Mouse (Mus musculus) gastrocnemius, postnatal 25 days (tissue): ENCODE data around the gene Pelp1. TPM values are rescaled to one million over a fixed set of nuclear protein-coding genes. Genes with fewer than 3 reads are reported as not detected.

ENCODE experiments used
- DNase-seq: peaks from one replicate; pipeline ENCODE4 v3.0.0; 2022
- long read RNA-seq, 2 experiments: library from polyadenylated mRNA; stranded (forward); transcript quantifications; one replicate each; pipeline ENCODE4 v2.0.0; 2021
- total RNA-seq, 2 experiments: library from RNA; stranded (reverse); gene quantifications; 1 replicate in 1 of 2; 2 replicates in 1 of 2; pipeline ENCODE4 v1.2.3; 2021

Pelp1 gene
- 10 to 100 TPM; 15.5 to 18.5 TPM for total RNA-seq
- long read RNA-seq, experiment 1, partial matches to known transcripts, result 10 of 14 reads
- long read RNA-seq, experiment 1, other reads (novel, unspliced or antisense), result 0 of 14 reads
- long read RNA-seq, experiment 2, transcript Pelp1-201 (17 exons, 3,435 nt), result major isoform, 5 of 12 reads
- long read RNA-seq, experiment 2, partial matches to known transcripts, result 5 of 12 reads
- long read RNA-seq, experiment 2, other reads (novel, unspliced or antisense), result 1 of 12 reads

GRCm38 (mm10) chr11:70409594-70410296, at the start of gene Pelp1:
Gene Pelp1 (minus strand): TSS chr11:70410031.
- peak; percentile 81 for DNase-seq

- no peak for DNase-seq
These were observed 49.1 kb upstream of the Pelp1 start, which contains the start of gene Zmynd15 for GRCm38 (mm10) chr11:70458688-70459600. Gene Zmynd15 (plus strand): TSS chr11:70459433.

- no peak for DNase-seq
These were observed 43.6 kb upstream of the Pelp1 start for GRCm38 (mm10) chr11:70453261-70454044.

GRCm38 (mm10) chr11:70451797-70452498, 42.1 kb upstream of the Pelp1 start, which contains the start of gene Med11:
Gene Med11 (plus strand): TSS chr11:70451919.
- DNase-seq, result peak; percentile 96

- DNase-seq, result no peak
These were observed 41.1 kb upstream of the Pelp1 start for GRCm38 (mm10) chr11:70450926-70451325.

GRCm38 (mm10) chr11:70447373-70447772, 37.5 kb upstream of the Pelp1 start:
- DNase-seq, result no peak

- no peak for DNase-seq
These were observed 36.9 kb upstream of the Pelp1 start for GRCm38 (mm10) chr11:70446756-70447155.

GRCm38 (mm10) chr11:70444667-70445066, 34.8 kb upstream of the Pelp1 start:
- DNase-seq, result no peak

GRCm38 (mm10) chr11:70443964-70444363, 34.1 kb upstream of the Pelp1 start:
- no peak for DNase-seq

GRCm38 (mm10) chr11:70441882-70442281, 32.1 kb upstream of the Pelp1 start:
- no peak for DNase-seq

GRCm38 (mm10) chr11:70440637-70441036, 30.8 kb upstream of the Pelp1 start:
- DNase-seq, result no peak

- no peak for DNase-seq
These were observed 29.0 kb upstream of the Pelp1 start for GRCm38 (mm10) chr11:70438728-70439374.

- no peak for DNase-seq
These were observed 27.6 kb upstream of the Pelp1 start for GRCm38 (mm10) chr11:70437426-70437825.

GRCm38 (mm10) chr11:70435476-70435875, 25.6 kb upstream of the Pelp1 start:
- no peak for DNase-seq

GRCm38 (mm10) chr11:70433951-70434350, 24.1 kb upstream of the Pelp1 start:
- no peak for DNase-seq

GRCm38 (mm10) chr11:70433569-70433943, 23.7 kb upstream of the Pelp1 start:
- DNase-seq, result no peak

GRCm38 (mm10) chr11:70432895-70433568, 23.2 kb upstream of the Pelp1 start:
- no peak for DNase-seq

- peak; percentile 98 for DNase-seq
These were observed 22.4 kb upstream of the Pelp1 start, which contains the start of gene Arrb2 for GRCm38 (mm10) chr11:70432048-70432894. Gene Arrb2 (plus strand): TSS chr11:70432635.

GRCm38 (mm10) chr11:70431574-70431973, 21.7 kb upstream of the Pelp1 start:
- DNase-seq, result no peak
